Mouse (Mus musculus): ENCODE data around the gene Ppp6r1. TPM values are rescaled to one million over a fixed set of nuclear protein-coding genes. Genes with fewer than 3 reads are reported as not detected.

Ppp6r1 gene
- total and polyA plus RNA-seq, 3 experiments = 89.5 to 167 TPM; not detected in 1

DNA sequence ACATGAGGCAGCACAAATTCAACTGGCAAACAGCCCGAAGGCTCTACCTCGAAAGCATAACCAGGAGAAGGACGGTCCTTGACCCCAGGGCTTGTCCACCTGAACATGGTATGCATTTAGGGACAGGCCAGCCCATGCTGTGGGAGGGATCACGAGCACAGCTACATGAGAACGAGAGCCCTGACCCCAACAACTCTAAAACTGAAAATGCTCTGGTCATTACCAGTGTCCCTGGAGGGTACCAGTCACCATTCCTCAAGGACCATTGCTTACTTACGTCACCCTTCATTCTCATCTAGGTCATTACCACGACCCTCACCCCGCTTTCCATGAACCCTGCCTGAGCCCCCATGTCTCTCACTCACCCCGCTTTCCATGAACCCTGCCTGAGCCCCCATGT, 10.3 kb upstream of the Ppp6r1 start:
- no peak for DNase-seq (ENCODE audit: low read depth, low spot score)
- Histone ChIP-seq H3K4me3 (ENCODE audit: control insufficient read depth in 1 of 2, insufficient read depth in 1 of 2, low read depth in 2 of 2, low read length in 2 of 2) (no peak overlapping the region), H3K79me2 (ENCODE audit: control insufficient read depth, insufficient read depth, low read length, poor library complexity) (no peaks in the 10 kb centered on the region), H3K9me3 (replicated peaks; ENCODE audit: insufficient read depth, low read length) (no peaks in the 10 kb centered on the region), H3K4me1 (ENCODE audit: control insufficient read depth in 1 of 2, insufficient read depth in 2 of 2, low read length in 2 of 2) (peaks cover 12 to 16% of the 10 kb centered on the region in 2 experiments), H3K9ac (ENCODE audit: control insufficient read depth, low read depth, low read length, poor library complexity, severe bottlenecking) (no peak overlapping the region), H3K27me3 (ENCODE audit: control insufficient read depth in 1 of 2, insufficient read depth in 2 of 2, low read length in 2 of 2) (no peaks in the 10 kb centered on the region), H3K36me3 (ENCODE audit: control insufficient read depth in 1 of 2, insufficient read depth in 2 of 2, low read length in 2 of 2) (peaks cover 6 to 15% of the 10 kb centered on the region in 2 experiments), H3K27ac (ENCODE audit: control insufficient read depth, low read depth, low read length) (no peak overlapping the region)
- TF ChIP-seq HCFC1 (IDR thresholded peaks at IDR 0.05; ENCODE audit: low read depth, low read length) = no peak
- no peak for TF ChIP-seq GATA1 (IDR thresholded peaks at IDR 0.05; ENCODE audit: low read depth, low read length)
- no peak for TF ChIP-seq CHD1 (IDR thresholded peaks at IDR 0.05; ENCODE audit: low read depth, low read length)
- TF ChIP-seq TBP (IDR thresholded peaks at IDR 0.05; ENCODE audit: low read depth, low read length) = no peak
- TF ChIP-seq SIN3A (IDR thresholded peaks at IDR 0.05; ENCODE audit: low read length) = no peak
- no peak for TF ChIP-seq MEF2A (IDR thresholded peaks at IDR 0.05; ENCODE audit: extremely low read depth, insufficient replicate concordance, low read depth, low read length, poor library complexity, severe bottlenecking)
- no peak for TF ChIP-seq ETS1 (IDR thresholded peaks at IDR 0.05; ENCODE audit: low read depth, low read length)
- no peak for TF ChIP-seq ZNF384 (IDR thresholded peaks at IDR 0.05; ENCODE audit: low read depth, low read length)
- no peak for TF ChIP-seq CTCF (IDR thresholded peaks at IDR 0.05 in 2 of 3, conservative IDR thresholded peaks at IDR 0.05 in 1 of 3; ENCODE audit: control insufficient read depth in 1 of 3, insufficient read depth in 1 of 3, low read depth in 2 of 3, low read length in 3 of 3, poor library complexity in 1 of 3, severe bottlenecking in 1 of 3)
- TF ChIP-seq BHLHE40 (IDR thresholded peaks at IDR 0.05; ENCODE audit: borderline replicate concordance, low read depth, low read length) = no peak
- no peak for TF ChIP-seq ZMIZ1 (IDR thresholded peaks at IDR 0.05; ENCODE audit: low read depth, low read length)
- TF ChIP-seq NRF1 (IDR thresholded peaks at IDR 0.05; ENCODE audit: insufficient read depth, low read depth, low read length, poor library complexity, severe bottlenecking) = no peak
- no peak for TF ChIP-seq MAZ (IDR thresholded peaks at IDR 0.05; ENCODE audit: low read depth, low read length)
- TF ChIP-seq RCOR1 (IDR thresholded peaks at IDR 0.05; ENCODE audit: low read depth, low read length) = no peak

- H3K9ac ChIP-seq (ENCODE audit: control insufficient read depth, low read depth, low read length, poor library complexity, severe bottlenecking) = no peak overlapping the region
- no peaks in the 10 kb centered on the region for H3K27me3 ChIP-seq (ENCODE audit: control insufficient read depth in 1 of 2, insufficient read depth in 2 of 2, low read length in 2 of 2)
- no peak for TF ChIP-seq E2F4 (IDR thresholded peaks at IDR 0.05; ENCODE audit: borderline replicate concordance, low read depth, low read length)
- no peak for TF ChIP-seq CHD1 (IDR thresholded peaks at IDR 0.05; ENCODE audit: low read depth, low read length)
- no peak for TF ChIP-seq CHD2 (IDR thresholded peaks at IDR 0.05; ENCODE audit: low read length)
- TF ChIP-seq ZNF384 (IDR thresholded peaks at IDR 0.05; ENCODE audit: low read depth, low read length) = no peak
- TF ChIP-seq MYB (IDR thresholded peaks at IDR 0.05; ENCODE audit: low read depth, low read length) = no peak
- TF ChIP-seq POLR2A (IDR thresholded peaks at IDR 0.05; ENCODE audit: control insufficient read depth in 1 of 2, insufficient read depth in 1 of 2, low read depth in 1 of 2, low read length in 2 of 2, poor library complexity in 1 of 2) = no peak
- no peak for TF ChIP-seq RCOR1 (IDR thresholded peaks at IDR 0.05; ENCODE audit: low read depth, low read length)
- no peak for TF ChIP-seq ZC3H11A (IDR thresholded peaks at IDR 0.05; ENCODE audit: low read depth, low read length)
- no peak for TF ChIP-seq MEF2A (IDR thresholded peaks at IDR 0.05; ENCODE audit: extremely low read depth, insufficient replicate concordance, low read depth, low read length, poor library complexity, severe bottlenecking)
- TF ChIP-seq GATA1 (IDR thresholded peaks at IDR 0.05; ENCODE audit: low read depth, low read length) = no peak
- TF ChIP-seq USF1 (IDR thresholded peaks at IDR 0.05; ENCODE audit: low read depth, low read length) = no peak
- TF ChIP-seq TBP (IDR thresholded peaks at IDR 0.05; ENCODE audit: low read depth, low read length) = no peak
- no peak for TF ChIP-seq TCF12 (IDR thresholded peaks at IDR 0.05; ENCODE audit: low read depth, low read length)
- no peak for TF ChIP-seq NELFE (IDR thresholded peaks at IDR 0.05; ENCODE audit: low read depth, low read length)
- no peak for TF ChIP-seq SMC3 (IDR thresholded peaks at IDR 0.05; ENCODE audit: low read depth, low read length)
- no peak for TF ChIP-seq HCFC1 (IDR thresholded peaks at IDR 0.05; ENCODE audit: low read depth, low read length)
- TF ChIP-seq ZMIZ1 (IDR thresholded peaks at IDR 0.05; ENCODE audit: low read depth, low read length) = no peak
- no peak for TF ChIP-seq SIN3A (IDR thresholded peaks at IDR 0.05; ENCODE audit: low read length)
- peaks cover 6 to 15% of the 10 kb centered on the region in 2 experiments for H3K36me3 ChIP-seq (ENCODE audit: control insufficient read depth in 1 of 2, insufficient read depth in 2 of 2, low read length in 2 of 2)
- no peak overlapping the region for H3K4me3 ChIP-seq (ENCODE audit: control insufficient read depth in 1 of 2, insufficient read depth in 1 of 2, low read depth in 2 of 2, low read length in 2 of 2)
- no peaks in the 10 kb centered on the region for H3K79me2 ChIP-seq (ENCODE audit: control insufficient read depth, insufficient read depth, low read length, poor library complexity)
- H3K4me1 ChIP-seq (ENCODE audit: control insufficient read depth in 1 of 2, insufficient read depth in 2 of 2, low read length in 2 of 2) = peaks cover 12 to 16% of the 10 kb centered on the region in 2 experiments
- H3K27ac ChIP-seq (ENCODE audit: control insufficient read depth, low read depth, low read length) = no peak overlapping the region
- H3K9me3 ChIP-seq (replicated peaks; ENCODE audit: insufficient read depth, low read length) = no peaks in the 10 kb centered on the region
- no peak for DNase-seq (ENCODE audit: low read depth, low spot score)
Observed at GRCm38 (mm10) chr7:4668506-4668905, 9.7 kb upstream of the Ppp6r1 start.

All from MEL (cell line).